Mouse (Mus musculus): ENCODE results near the gene Ly86.

- TF ChIP-seq CTCF (IDR thresholded peaks at IDR 0.05; ENCODE audit: control insufficient read depth, insufficient read depth, insufficient replicate concordance, low read depth, low read length) (no peak), POLR2A (IDR thresholded peaks at IDR 0.05; ENCODE audit: control insufficient read depth, low read depth, low read length) (no peak)
These were observed 14.0 kb upstream of the Ly86 start for GRCm38 (mm10) chr13:37330971-37331370.
